Mouse (Mus musculus): ENCODE data around the gene Btbd9.

DNA sequence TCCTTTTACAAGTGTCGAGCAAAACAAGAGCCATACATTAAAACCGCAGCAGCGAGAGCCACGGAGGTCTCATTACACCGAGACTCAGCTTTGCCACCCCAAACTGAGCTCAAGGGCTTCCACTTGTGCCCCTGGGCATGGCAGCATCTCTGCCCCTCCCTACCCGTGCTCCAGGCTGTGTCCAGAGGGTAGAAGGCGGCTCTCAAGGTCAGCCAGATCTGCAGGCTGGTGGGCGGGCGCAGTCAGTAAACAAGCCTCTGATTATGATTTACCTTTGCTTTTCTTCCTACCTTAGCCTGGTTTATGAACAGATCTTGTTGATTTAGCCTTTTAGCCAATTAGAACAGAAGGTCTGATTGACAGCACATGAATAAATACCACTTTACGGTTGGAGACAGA lies 331.0 kb downstream of the Btbd9 start:
- TF ChIP-seq CTCF (conservative IDR thresholded peaks at IDR 0.05; ENCODE audit: insufficient read depth, insufficient read length, low read depth, low read length), result no peak
- no peak for TF ChIP-seq POLR2A (IDR thresholded peaks at IDR 0.05; ENCODE audit: low read depth, low read length)
